Mouse (Mus musculus): ENCODE measurements around the gene Cenpv. TPM values are rescaled to one million over a fixed set of nuclear protein-coding genes. Genes with fewer than 3 reads are reported as not detected.

Gene Cenpv
- polyA plus RNA-seq, 1 experiment from 2014 or later = 20.8 TPM

DNA sequence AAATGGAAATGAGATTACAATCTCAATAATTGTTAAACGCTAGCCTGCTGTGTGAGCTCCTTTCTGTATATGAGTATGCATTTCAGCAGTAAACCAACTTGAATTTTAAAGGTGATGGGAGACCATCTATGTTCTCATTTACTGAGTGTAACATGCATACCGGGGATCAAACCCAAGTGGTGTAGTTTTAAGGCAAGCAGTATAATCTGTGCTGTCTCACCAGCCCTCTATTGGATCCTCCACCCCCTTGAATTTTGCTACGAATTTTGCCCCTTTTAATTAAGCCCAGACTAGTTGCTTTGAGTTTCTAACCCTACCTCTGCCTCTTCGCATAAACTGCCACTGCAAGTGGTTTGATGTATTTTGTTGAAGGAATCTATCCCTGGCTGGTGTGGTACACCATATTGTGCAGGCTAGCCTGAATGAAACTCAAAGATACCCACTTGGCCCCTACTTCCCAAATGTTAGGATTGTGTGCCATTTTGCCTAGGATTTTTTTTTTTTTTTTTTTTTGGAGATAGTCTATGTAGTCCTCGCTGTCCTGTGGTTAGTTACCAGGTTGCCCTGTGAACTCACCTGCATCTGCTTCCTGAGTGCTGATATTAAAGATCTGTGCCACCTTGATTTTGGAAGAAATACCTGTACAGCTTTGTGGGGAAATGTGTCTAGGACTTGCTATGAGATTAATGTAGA lies 15.2 kb upstream of the Cenpv start:
- no peak for DNase-seq (ENCODE audit: low spot score)

DNA sequence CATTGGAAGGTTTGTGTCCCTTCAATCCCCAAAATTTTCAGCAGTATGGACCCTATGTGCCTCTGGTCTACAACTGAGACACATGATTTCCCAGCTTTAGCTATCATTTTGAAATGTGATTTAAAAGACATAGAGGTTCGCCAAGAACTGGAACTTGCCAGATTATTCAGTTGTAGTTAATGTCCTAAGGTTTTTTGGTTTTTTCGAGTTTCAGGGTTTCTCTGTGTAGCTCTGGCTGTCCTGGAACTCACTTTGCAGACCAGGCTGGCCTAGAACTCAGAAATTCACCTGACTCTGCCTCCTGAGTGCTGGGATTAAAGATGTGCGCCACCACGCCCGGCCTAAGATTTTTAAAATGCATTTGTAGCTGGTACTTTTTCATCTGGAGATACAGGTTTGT lies 14.6 kb upstream of the Cenpv start:
- no peak for DNase-seq (ENCODE audit: low spot score)

DNA sequence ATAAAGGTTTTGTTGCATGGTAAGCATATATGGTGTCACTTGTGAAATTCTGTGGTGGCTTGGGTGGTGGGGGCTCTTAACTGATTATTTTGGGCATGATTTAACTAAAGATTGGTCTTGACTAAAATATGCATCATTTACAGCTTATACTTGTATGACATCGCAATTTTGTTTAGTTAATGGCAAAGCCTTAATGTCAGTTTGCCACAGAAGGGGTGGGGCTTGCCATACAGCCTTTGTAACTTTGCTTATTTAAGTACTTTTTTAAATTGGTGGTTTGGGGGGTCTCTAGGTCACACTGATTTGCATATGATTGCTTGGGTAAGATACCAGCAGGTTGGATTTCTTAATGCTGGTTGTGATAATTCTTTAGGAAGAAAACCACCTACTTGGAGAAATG lies 14.1 kb upstream of the Cenpv start:
- DNase-seq (ENCODE audit: low spot score) = no peak

DNA sequence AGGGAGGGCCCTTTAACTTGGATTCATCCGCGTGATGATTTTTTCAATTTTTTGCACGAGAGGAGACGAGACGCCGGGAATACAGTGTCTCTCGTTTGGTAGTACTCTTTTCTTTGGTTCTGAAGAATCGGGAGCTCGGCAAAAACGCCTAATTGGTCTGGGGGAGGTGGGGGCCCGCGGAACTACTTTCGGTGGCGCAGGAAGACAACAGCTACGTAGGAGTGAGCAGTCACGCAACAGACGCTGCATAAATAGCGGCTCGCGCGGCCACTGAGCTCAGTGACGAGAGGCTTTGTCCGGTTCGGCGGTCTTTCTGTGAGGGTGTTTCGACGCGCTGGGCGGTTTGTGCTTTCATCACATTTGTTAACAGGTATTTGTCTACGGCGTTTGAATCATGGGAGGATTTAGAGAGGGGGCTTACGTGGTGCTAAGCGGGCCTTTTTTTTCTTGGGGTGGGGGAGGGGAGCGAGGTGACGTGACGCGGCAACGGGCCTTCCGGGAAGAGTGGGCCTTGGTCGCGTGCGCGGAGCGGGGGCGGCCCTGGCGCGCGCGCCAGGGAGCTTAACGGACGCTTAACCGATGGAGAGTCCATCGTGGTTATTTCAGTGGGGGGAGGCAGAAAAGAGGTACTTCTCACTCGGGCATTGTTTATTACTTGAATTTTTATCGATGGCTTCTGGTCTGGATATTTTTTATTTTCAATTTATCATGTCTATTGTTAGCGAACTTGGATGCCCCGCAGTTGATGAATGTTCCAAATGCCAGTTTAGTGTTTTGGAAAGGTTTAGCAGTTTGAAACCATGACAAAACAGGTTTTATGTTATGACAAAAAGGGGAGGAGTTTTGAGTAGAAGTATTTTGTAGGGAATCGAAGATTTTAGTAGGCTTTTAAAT lies 12.4 kb upstream of the Cenpv start:
- peak; percentile 94 for DNase-seq (ENCODE audit: low spot score)

DNA sequence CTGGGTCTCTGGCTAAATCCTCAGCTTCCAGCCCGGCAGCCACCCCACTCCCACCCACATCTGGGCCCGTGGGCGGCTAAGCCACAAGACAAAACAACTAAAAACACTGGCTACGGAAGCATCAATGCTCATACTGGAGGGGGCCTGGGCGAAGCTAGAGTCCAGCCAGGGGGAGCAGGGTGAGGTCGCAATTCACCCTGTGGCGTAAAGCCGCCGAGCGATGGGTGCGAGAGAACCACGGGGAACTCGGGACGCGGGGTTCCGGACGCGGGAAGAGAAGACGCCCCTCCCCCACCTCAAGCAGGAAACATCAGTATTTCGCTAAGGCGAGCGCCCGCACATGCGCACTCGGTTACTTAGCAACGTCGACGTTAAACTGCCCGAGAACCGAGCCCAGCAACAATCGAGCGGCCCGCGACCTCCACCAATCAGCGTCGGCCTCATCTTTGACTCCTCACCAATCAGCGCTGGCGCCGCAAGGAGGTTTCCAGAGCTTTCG lies 11.7 kb upstream of the Cenpv start, which contains the start of gene Ubb:
Gene Ubb (plus strand): TSS at position 445 of the 499 bp plus-strand sequence.
- DNase-seq (ENCODE audit: low spot score) = peak; percentile 100

DNA sequence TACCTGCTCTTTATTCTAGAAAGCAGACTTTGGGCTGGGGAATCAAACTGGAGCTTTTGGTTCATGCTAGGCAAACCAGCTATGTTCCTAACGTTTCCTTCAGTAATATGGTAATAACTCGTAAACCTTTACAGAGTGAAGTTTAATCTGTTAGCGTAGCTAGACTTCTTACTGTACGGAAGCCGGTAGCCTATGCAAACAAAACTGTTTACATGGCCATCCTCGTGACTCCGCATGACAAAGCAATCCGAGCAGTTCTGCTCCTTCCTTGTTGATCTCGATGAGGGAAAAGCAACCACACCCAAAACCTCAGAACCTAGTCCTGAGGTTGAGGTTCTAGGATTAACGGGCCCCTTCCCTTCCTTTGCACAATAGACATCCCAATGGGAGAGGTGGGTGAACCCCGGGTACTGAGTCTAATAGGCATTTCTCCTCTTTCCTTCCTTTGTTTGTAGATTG lies 11.2 kb upstream of the Cenpv start:
- peak; percentile 59 for DNase-seq (ENCODE audit: low spot score)

DNA sequence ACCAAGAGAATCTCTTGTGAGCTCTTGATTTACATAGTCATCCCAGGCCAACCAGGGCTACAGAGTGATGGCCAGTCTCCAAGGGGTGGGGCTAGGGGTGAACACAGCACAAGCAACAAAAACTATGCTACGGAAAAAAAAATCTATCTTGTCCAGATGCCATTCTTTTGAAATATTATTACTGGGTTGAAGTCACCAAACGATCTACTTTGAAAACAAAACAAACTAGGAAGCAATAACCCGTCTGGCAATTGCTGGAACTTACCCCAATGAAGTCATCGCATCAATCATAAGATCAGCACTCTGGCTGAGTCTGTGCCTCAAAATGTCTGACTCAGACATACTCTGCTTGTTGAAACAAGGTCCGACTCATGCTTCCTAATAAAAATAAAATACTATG lies 10.7 kb upstream of the Cenpv start:
- DNase-seq (ENCODE audit: low spot score) = peak; percentile 28

DNA sequence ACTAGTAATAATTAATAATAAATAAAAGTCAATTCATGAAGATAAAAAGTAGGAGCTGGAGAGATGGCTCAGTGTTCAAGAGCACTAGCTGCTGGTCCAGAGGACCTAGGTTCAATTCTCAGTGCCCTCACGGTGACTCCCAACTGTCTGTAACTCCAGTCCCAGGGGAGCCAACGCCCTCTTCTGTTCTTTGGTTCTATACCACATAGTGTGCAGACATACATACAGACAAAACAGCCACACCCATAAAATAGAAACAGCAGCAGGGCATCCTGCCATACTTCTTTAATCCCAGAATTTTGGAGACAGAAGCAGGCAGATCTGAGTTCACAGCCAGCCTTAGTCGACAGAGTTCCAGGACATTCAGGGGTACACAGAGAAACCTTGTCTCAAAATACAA lies 4.9 kb upstream of the Cenpv start:
- no peak for DNase-seq (ENCODE audit: low spot score)

DNA sequence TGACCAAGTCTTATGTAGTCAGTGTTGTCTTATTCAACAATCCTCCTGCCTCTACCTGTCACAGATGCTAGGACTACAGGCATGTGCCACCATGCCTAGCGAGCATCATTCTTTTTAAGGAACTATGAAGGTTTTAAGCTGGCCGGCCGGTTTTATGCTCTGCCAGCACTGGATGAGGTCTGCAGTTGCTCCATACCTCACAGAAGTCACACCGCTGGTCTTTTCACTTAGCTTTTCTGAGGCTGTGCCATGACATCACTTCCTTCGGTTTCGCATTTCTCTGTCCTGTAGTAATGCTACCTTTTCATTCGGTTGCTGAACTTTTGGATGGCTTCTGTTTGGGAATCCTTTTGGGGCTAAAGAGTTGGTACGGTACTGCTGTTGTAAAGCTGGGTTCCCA lies 2.5 kb upstream of the Cenpv start:
- DNase-seq (ENCODE audit: low spot score) = no peak

DNA sequence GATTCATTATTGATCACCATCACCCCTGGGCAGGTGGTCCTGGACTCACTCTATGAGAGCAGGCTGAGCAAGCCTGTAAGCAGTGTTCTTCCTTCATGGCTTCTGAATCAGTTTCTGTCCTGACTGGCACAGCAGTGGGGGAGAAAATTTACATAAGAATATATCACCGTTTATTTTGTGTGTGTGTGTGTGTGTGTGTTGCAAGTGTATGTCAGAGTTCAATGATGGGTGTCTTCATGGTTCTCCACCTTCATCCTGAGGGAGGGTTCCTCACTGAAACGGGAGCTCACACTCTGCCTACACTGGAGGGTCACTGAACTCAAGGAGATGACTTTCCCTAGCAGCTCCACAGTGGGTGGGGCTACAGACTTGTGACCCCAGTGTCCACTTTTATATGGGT lies 1.9 kb upstream of the Cenpv start:
- no peak for DNase-seq (ENCODE audit: low spot score)

DNA sequence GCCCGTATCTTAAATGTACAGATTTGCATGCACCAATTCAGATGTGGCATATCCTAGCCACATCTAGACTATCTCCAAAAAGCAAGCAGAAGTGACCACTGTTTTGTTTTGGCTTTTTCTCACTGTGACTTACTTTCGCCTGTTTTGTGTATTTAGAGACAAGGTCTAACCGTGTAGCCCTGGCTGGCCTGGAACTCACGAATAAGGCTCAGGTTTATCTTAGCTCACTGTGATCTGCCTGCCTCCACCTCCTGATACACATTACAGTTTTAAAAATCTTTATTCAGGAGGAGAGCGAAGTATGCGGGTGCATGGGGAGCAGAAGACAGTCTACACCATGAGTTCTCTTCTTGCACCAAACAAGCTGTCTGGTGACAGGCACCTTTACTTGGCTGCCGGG lies 1.1 kb upstream of the Cenpv start:
- no peak for DNase-seq (ENCODE audit: low spot score)

DNA sequence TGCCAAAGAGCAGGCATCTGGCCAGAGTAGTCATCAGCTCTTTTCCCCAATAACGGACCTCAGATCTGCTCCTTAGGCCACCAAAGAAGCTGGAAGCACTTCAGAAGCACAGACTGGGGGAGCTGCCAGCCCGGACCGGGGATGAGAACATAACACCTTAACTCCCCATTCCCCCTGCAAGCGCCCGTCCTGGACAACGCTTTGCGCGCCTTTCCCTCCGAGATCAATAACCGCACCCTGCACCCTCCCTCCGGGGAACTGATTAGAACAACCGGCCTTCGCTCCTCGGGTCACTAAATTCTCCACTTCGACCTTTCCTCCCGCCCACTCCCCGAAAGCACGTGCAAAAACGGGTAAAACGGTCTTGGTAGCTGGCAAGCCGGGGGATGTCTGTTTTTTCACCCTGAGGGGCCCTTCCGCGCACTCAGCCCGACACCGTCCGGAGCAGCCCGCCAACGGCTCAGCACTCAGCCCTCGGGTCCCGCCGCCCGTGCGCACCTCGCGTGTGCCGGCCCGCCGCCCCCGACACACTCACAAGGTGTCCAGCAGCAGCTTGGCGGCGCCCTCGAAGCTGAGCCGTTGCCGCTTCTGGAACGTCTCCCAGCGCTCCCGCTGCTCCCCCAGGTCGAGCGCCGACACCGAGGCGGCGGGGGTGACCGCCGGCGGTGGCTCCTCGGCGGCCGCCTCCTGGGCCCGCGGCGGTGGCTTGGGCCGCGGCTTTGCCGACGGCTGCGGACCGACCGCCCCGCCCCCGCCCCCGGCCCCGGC lies 556 bp downstream of the Cenpv start:
- peak; percentile 33 for DNase-seq (ENCODE audit: low spot score)

DNA sequence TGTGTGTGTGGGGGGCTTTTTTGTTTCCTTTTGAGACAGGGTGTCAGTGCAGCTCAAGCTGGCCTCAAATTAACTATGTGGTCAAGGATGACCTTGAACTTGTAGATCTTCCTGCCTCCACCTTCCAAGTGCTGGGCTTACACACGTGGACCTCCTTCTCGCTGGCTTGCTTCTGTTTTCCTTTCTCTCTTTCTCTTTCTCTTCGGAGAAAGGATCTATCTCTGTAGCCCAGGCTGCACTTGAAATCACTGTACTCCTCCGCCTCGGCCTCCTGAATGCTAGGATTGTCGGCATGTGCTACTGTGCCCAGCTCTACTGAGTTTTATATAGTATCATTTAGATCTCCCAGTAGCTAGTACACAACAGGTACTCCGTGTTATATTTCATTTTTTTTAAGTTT lies 1.5 kb downstream of the Cenpv start:
- DNase-seq (ENCODE audit: low spot score) = no peak

DNA sequence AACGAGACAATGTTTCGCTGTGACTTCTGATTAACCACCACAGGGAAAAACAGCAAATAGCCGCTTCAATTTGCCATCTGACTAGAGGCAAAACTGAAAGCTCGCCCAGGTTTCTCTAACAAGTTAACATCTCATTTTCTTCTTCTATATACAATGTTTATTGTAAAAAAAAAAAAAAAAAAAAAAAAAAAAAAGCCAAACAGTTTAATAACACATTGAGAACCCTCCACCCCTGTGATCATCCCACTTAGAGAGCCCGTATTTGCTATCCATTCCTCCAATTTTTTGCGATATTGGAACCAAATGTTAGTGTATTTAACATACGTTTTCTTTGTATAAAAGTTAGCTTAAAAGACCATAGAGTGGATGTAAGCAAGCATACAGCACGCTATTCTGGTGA lies 2.0 kb downstream of the Cenpv start:
- no peak for DNase-seq (ENCODE audit: low spot score)

DNA sequence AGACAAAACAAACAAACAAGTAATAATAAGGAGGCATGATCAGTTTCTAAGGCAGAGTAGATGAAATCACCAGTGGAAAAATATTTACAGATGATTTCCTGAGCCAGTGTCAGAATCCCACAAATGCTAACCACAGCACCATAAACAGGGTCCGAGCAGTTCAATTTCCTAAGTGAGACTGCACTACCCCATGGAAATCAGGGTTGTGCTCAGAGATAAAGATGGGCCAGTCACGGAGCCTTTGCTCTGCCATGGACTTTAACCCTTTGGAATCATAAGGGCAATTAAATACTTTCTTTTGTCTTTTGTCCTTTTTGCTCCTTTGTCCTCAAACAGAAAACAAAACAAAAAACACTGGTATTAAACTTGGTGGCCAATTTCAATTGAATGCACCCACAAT lies 16.8 kb downstream of the Cenpv start:
- no peak for DNase-seq (ENCODE audit: low spot score)

DNA sequence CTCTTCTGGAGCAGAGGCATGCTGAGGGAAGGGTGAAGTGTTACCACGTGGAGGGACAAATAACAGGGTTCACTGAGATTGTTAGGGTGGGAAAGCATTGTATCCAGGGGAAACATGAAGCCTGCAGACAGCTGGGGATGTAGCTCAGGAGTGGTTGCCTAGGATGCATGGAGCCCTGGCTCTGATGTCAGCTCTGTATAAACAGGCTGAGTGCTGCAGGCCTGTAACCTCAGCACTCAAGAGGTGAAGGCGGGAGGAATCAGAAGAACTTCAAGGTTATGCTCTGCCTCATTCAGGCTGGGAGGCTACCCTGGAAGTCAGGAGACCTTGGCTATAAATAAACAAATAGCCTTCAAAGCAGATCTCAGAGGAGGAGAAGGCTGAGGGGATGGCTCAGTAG lies 20.1 kb downstream of the Cenpv start:
- DNase-seq (ENCODE audit: low spot score) = no peak

DNA sequence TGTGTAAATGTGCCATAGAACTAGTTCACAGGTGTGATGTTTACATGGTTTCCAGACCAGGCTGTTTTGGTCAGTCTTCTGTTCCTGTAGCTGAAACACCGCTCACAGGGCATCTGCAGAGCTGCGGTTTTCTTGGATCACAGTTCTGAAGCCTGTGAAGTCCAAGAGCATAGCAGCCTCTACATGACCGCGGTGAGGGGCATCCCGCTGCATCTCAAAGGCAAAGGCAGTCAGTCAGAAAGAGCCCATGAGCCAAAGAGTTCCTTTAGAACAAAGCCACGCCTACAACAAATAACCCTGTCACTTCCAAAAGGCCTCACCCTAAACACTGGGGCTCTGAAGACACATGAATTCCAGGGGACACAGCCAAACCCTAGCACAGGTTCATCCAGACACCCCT lies 25.8 kb downstream of the Cenpv start:
- DNase-seq (ENCODE audit: low spot score) = no peak

DNA sequence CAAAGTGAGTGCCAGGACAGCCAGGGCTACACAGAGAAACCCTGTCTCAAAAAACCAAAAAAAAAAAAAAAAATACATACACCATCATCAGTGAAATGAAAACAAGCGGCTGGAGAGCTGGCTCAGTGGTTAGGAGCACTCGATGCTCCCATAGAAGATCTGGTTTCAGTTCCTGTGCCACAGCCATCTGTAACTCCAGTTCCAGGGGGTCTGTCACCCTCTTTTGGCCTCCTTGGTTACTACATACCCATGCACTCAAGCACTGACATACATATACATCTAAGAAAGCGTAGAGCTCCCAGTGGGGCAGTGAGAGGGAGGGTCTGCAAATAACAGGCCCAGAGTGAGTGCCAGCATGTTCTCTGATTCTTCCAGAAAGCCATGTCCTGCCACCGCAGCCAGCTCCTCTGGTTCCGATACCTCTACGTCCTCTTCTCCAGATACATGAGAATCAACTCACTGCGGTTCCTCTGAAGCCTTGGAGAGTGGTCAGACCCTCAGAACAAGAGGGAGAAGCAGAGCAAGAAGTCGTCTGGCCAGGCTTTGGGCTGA lies 26.5 kb downstream of the Cenpv start:
- no peak for DNase-seq (ENCODE audit: low spot score)

DNA sequence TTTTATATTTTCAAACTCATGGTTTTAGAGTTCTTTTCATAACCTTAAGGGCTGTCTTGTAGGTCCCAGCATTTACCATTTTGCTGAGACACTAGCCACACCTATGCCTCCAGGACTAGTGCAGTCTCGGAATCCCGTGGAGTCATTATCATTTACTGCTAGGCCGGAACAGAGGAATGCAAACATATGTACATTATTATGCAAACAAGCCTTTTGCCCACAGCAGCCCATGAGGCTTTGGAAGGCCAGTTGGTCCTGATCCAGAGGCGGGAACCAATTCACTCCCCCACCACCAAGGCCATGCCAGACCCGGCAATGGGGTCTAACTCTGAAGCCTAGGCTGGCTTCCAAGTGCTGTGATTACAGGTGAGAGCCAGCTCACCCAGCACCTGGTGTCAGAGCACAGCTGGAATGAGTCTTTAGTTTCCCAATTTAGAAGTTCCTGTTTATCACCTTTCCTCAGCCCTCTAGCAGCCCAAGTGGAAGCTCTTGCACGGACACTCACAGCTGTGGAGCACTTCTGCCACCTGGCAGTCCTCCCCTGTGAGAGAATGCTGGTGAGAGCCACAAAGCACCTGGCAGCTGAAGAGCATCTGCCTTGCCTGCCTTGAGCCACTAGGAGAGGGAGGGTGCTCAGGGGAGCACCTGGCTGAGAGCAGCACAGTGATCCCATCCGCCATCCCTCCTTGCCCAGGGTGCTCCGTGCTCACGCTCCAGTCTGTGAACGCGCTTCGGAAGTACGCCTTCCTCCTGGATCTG lies 27.4 kb downstream of the Cenpv start:
- peak; percentile 11 for DNase-seq (ENCODE audit: low spot score)

DNA sequence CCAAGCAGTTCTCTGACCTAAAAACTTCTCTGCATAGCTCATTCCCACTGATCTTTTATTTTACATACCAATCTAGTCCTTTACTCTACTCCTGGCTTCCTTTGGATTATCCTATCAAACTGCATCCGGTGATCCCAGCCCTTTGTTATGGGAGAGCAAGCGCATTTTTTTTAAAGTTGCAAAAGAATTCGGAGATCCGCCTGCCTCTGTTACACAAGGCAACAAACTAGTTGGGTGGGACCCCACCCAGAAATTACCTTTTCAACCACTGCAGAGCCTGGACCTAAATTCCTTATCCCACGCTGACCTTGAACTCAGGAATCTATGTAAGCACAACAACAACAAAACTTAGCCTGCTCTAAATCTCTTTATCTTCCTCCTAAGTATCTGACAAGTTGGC lies 28.1 kb downstream of the Cenpv start:
- DNase-seq (ENCODE audit: low spot score) = no peak

DNA sequence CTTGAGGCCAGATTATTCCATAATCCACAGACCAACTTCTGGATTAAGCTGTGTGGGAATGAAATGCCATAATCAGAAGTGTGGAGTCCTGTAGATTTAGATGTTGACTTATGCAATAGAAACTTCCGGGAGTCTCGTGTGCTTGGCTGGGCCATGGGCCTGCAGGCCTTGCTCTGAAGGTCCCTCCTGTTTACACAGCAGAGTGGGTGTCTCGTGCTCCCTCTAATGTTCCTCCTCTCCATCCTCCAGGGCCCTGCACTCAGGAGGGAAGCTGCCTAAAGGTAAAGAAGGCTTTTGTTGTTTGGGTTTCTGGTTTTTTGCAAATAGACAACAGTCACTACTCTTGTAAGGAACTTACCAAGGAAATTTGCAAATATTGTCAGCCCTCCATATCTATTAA lies 29.5 kb downstream of the Cenpv start:
- DNase-seq (ENCODE audit: low spot score) = no peak

Data from thymus, postnatal 0 days (tissue).